Mouse (Mus musculus) layer of hippocampus, adult 8-10 months (tissue): ENCODE results near the gene Kif26b. TPM values are rescaled to one million over a fixed set of nuclear protein-coding genes. Genes with fewer than 3 reads are reported as not detected.

Experiments
- DNase-seq, 2 experiments: peaks; one replicate each; pipeline ENCODE4 v3.0.0; 2022; ENCODE audit warnings: low spot score in 2 of 2
- total RNA-seq, 4 experiments: library from RNA; stranded (reverse); gene quantifications; 2 replicates each; pipeline ENCODE4 v1.2.4; 2022

The Kif26b gene
- total RNA-seq, 4 experiments from 2014 or later, result 14.4 to 21.3 (median 17.9) TPM

GRCm38 (mm10) chr1:178585366-178586020 lies 56.6 kb downstream of the Kif26b start:
- DNase-seq, result no peak

GRCm38 (mm10) chr1:178590229-178591171 lies 61.6 kb downstream of the Kif26b start:
- no peak for DNase-seq

DNA sequence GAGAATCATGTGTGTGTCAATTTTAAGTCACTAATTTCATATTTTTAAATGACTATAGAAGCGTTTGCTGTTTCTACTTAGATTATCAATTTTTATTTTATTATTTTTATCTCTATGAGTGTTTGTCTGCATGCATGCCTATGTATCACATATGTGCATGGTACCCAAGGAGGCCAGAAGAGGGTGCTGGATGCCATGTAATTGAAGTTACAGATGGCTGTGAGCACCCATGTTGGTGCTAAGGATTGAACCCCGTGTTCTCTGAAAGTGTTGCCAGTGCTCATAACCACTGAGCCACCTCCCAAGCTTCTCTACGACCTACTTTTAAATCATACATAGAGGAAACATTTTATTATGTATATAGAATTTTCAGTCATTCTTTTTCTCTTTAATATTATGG lies 68.2 kb downstream of the Kif26b start:
- no peak for DNase-seq

- no peak for DNase-seq
Measured at GRCm38 (mm10) chr1:178597757-178598156, 68.8 kb downstream of the Kif26b start.

DNA sequence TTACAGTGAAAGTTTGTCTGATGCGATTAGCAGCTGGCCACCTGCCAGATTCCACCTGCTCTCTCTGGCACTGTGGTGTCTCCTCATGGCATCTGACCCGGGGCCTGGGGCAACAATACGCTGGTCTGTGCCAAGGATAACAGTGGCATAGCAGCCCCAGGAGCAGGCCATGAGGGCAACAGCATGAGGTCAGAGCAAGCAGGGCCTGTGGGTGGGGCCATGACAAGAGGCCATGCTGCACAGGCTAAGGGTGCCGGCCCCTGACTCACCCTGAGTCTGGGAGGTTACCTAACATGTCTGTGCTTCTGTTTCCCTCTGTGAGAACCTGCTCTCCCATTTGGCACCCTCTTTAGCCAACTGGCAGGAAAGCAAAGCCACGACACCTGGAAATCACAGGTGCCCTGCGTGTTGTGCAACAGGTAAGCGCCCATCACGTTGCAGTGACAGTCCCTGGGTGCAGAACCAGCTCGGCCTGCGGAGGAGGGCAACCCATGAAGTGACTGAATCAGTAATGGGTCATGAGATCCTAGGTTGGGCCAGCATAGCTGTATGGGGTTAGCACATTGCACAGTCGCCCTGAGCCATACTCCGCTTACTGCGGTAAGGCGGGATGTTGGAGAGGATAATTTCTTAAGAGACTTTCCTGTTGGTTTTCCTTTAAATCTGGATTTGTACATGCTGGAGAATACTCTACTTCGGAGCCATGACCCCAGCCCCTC lies 72.1 kb downstream of the Kif26b start:
- DNase-seq, result no peak

DNA sequence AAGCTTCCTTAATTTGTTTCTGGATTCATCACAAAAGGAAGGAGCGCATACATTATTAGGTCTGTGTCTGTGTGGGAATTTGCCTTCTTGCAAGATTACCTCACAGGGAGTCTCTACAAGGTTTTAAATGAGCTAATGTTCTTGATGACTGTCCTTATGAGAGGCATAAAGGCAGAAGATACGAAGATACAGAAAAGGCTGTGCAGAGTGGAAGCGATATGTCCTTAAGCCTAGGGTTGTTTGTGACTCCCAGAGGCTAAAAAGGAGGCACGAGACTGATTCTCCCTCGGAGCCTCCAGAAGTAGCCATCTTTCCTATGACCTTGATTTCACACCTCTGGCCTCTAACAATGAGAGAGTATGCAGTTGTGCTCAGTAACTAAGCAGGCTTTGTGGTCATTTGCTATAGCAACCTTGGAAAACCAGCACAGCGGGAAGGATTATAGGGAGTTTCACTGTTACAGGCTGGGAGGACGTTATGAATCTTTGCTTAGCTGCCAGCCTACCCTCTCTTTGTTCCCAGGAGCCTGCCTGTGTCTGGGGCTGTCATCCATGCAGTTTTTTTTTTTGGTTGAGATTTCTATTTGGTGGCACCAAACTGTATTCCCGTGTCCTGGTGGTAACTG lies 80.3 kb downstream of the Kif26b start:
- no peak for DNase-seq

DNA sequence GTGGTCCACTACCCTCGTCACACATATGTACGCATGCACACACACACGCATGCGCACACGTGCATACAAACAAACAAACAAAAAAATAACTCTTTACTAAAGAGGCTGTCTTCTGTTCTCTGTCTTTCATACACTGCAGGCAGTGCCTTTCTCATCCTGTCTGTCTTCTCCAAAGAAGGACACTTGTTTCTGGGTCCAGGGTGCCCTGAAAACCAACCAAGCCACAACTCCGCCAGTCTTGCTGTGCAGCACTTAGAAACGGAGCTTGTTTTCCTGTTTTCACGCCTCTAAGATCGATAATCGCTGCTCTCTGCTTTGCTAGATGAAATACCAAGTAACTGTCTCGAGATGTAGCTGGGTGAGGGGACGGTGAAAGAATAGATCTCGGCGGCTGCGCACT lies 82.6 kb downstream of the Kif26b start:
- no peak for DNase-seq

DNA sequence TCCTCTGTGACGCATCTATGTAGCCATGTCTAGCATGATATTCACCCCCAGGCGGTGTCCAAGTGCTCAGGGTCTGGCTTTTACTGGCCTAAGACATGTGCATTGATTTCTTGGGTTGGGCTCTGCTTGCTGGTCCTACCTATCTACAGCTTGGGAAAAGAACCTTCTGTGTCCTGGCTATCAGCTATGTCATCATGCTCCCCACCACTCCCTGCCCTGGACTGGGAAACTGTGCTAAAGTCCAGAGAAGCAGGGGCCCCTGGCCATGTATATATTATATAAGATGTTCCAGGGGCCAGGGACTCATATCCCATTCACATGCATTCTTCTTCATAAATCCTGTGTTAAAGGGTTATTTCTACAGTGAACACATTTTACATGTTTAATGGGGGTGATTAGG lies 92.4 kb downstream of the Kif26b start:
- no peak for DNase-seq

DNA sequence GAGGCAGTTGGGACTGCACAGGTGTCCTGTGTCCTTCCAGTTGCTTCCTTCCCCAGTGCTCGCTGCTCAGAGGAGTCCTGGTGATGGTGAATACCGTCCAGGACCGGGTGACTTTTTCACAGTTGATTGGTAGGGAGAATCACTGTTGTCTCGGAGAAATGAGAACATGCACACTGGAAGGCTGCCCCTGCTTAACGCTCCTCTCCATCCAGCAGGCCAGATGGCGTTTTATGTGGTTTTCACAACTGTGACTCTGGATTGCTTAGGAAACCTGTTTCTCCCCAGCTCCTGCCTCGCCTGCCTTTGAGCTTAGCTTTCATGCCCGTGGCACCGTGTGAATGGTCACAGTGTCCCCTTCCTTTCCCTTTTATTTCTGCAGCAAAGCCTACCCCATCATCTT lies 95.0 kb downstream of the Kif26b start:
- peak; percentile 30 to 53 for DNase-seq

DNA sequence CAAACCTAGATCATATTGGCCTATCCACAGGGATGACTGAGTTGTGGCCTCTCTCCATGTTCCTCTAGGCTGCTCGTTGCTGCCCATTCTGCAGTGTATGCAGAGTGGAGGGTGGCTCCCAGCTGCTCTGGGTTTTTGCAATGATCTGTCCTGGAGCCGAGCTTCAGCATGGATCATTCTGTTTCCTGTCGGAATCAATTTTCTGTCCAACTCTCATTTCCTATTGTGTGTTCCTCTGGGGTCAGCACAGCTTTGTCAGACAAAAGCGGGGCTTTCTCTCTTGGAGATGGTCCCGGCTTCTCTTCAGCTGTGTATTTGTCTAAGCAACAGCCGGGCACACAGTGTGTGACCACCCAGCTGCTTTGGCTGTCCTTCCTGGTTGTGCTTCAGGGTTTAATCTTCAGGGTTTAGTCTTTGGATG lies 98.0 kb downstream of the Kif26b start:
- DNase-seq, result no peak

DNA sequence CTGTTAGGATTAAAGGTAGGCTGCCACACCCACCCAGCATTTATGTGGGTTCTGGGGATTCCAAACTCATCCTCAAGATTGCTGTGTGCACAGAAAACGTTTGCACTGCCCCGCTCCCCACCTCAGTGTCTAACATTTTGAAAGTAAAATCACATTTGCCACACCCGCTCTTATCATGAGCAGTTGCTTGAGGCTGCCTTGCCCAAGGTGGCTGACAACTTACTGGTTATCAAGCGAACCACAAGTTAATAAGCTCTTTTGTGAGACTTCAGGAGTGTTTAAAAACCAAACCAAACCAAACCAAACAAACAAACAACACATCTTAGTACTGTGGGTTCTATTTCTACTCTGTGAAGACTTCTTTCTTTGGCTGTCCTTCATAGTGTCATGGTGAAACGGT lies 101.1 kb downstream of the Kif26b start:
- DNase-seq, result no peak

DNA sequence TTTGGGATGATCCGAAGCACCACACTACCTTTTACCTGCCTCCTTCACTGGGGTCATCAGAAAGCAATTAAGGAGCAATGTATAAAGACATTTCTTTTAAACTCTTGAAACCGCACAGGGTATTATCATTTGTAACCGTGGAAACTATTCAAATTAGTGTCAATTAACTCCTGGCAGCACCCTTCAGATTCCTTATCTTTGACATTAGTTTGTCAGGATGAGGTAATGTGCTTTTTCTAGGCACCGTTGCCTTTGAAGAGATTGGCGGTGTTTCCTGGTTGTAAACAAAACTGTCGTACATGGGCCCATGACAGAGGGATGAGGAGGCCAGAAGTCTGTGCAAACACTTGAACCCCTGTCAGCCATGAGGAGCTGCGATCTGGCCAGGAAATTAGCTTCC lies 102.9 kb downstream of the Kif26b start:
- no peak for DNase-seq

GRCm38 (mm10) chr1:178634359-178635085 lies 105.6 kb downstream of the Kif26b start:
- no peak for DNase-seq

DNA sequence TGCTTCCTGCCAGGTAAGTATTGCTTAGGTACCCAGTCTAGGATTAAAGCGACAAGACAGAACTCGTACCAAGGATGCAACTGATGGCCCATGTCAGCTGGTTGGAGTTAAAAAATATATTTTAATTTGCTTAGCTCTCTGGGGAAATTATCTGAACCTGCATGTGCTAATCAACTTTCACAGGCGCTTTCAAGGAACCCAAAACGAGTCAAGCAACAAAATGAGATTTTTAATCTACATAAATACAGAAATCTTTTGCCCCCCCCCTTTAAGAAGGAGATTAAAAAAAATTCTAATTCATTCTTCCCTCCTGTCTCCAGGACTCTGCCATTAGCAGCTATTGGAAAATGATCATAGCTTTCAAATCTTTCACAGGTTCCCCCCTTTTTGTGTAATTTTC lies 106.5 kb downstream of the Kif26b start:
- DNase-seq, result no peak

GRCm38 (mm10) chr1:178637293-178637692 lies 108.4 kb downstream of the Kif26b start:
- no peak for DNase-seq

DNA sequence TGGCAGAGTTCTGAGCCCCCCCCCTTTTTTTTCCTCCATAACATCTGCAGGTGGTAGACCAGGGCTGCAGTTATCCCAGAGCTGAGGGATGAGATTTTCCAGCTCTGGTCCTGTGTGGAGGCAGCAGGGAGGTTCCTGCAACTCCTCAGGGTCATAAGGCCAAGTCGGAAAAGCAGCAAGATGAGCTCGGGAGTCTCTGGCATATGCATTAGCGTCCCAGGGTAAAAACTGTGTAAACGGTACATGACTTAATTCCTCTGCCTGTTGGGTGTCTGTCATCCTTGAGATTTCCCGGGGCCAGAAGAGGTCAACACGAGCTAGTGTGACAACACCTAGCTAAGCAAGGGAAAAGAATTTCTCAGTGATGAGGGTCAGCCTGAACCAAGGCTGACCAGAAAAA lies 111.0 kb downstream of the Kif26b start:
- no peak for DNase-seq

DNA sequence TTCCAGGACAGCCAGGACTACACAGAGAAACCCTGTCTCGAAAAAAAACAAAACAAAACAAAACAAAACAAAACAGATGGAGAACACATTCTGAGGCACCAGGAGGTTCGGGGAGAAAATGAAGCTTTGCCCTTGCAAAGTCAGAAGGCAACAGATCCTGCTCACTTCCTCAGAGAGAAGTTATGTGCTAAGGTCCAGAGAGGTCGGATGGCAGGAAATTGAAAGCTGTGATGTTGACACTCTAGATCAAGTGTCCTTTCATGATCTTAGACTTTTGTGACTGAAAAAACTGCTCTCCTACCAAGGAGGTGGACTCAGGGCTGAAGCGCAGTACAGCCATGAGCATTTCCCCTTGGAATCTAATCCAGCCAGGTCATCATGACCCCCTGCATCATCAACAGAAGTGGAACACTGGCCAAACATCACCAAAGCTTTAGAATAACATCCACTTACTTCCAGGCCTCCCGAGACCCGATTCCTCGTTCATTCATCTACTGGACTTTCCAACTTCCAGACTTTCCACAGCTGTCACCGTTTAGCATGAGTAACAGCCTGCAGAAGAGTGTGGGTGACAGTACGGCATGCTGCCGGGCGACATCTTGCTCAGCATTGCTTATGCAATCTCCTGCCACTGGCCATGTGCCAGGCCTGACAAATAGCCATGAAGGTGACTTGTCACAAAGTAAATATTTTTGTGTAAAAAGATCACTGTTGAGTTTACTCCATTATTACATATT lies 112.0 kb downstream of the Kif26b start:
- DNase-seq, result peak; percentile 62 to 67

DNA sequence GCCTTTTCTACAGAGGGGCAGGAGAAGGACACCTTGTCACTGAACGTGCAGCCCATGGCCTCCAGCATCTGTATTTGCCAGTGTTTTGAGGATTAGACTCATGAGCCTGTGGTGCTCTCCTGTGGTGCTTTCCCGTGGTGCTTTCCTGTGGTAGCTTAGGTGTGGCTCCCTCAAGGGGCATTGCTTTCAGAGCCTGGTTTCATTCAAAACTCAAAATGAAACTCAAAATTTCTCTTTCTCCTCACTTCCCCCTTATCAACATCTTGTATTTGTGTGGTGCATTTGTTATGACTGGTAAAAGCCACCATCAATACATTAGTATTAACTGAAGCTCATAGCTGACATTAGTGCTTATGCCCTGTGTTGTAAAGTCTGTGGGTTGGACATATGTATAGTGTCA lies 112.9 kb downstream of the Kif26b start:
- DNase-seq, result no peak

DNA sequence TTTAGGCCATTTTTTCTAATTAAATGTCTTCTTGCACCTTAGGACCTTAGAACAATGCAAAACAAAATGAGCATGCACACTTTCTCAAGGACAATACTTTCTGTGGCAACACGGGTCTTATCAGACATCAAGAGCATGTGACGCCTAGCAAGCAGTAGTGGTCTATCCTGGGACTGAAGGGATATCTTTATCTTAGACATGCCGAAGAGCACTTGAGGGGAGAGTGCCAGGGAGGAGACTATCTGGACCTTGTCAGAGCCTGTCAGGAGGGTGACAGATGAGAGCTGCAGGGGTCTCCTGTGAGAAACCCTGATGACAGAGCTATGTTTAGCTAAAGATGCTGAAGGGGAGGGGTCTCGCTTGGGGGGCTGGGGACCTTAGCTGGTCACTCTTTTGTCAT lies 116.0 kb downstream of the Kif26b start:
- DNase-seq, result no peak

- no peak for DNase-seq
Measured at GRCm38 (mm10) chr1:178646589-178646988, 117.7 kb downstream of the Kif26b start.
